Mouse (Mus musculus): Measurements from ENCODE around the gene Tgtp2.
"Not testable (repeated sequence)": the region's sequence is repeated elsewhere in the genome, so short reads cannot be mapped to it uniquely, and the experiment has no call there.

Gene Tgtp2

GRCm38 (mm10) chr11:49087830-49088616 is 24.0 kb upstream of the Tgtp2 start:
- in situ Hi-C loops (cut with MboI, MseI), result loop anchor here in 1 of 2 experiments (5.0 kb wide), 1 partner anchor 36 kb away; the partner anchor contains the start of gene 9930111J21Rik2

DNA sequence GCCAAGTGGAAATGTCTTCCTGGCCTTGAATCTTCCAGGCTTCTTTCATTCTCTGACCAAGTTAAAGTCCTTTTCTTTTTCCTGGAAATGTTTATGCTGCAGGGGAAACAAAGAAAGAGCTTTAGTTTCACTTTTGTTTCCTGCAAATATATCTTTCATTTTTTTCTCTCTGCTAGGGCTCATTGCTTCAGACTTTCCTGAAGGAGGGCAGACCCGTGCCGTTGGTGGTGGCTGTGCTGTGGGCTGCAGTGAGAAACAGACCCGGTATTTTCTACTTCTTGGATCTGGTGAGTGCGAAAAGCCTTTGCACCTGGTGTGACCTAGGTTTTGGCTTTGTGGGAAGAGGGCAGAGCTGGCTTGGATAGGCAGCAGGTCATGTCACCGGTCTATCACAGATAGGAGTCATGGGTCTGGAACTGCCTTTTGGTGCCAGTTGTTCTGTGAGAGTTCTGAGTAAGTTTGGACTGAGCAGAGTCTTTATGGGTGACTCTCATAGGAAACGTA is 22.9 kb upstream of the Tgtp2 start:
- in situ Hi-C loops (cut with MboI, MseI), result loop anchor here in 1 of 2 experiments (5.0 kb wide), 1 partner anchor 35 kb away; the partner anchor contains the start of gene 9930111J21Rik2

DNA sequence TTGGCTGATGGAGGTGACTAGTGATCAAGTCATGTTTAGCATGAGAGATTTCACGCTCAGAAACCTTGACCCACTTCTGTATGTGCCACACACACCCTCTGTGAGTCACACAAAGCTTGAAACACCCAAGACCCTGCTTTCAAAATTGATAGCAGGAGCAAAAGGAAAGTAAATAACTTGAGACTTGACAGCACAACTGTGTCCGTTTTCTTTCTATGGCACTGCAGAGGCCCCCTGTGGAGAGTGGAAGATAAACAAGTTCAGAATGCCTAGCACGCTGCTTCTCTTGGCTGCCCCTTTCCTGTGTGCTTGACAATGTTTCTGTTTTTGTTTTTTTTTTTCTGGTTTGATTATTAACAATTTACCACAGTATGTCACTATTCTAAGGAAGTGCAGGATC is 20.9 kb upstream of the Tgtp2 start:
- in situ Hi-C loops (cut with MboI, MseI), result loop anchor here in 1 of 2 experiments (5.0 kb wide), 1 partner anchor 33 kb away; the partner anchor contains the start of gene 9930111J21Rik2

DNA sequence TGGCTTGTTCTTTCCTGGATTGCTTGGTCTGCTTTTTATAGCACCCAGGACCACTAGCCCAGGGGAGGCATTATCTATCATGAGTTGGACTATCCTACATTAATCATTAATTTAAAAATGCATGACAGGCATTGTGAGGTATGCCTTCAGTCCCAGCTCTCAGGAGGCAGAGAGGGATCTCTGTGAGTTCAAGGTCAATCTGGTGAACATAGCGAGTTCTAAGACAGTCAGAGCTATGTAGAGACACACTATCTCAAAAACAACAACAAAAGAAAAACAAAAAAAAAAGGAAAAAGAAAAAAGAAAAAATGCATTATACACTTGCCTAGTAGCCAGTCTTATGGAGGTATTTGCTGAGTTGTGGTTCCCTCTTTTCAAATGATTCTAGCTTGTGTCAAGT is 20.4 kb upstream of the Tgtp2 start:
- in situ Hi-C loops (cut with MboI, MseI), result no loop called here

GRCm38 (mm10) chr11:49083808-49084207 is 19.8 kb upstream of the Tgtp2 start:
- in situ Hi-C loops (cut with MboI, MseI), result no loop called here

DNA sequence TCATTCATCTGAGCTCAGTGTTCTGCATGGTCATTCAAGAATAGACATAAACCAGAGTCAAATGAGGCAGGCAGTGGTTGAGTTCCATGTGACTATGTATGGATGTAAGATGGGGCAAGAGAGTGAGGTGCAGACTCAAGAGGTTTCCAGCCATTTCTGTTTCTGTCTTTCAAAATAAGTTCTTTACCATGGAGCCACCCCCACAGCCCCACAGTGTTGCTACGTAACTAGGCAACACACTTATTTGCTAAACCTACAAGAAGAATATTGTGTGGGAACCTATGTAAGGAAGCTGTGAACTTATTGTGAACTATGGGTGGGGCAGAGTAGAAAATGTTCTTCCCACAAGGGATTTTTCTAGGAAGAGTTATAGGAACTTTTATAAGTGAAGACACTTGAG is 19.1 kb upstream of the Tgtp2 start:
- in situ Hi-C loops (cut with MboI, MseI), result no loop called here

GRCm38 (mm10) chr11:49081886-49082285 is 17.9 kb upstream of the Tgtp2 start:
- in situ Hi-C loops (cut with MboI, MseI), result no loop called here

GRCm38 (mm10) chr11:49081356-49081755 is 17.4 kb upstream of the Tgtp2 start:
- in situ Hi-C loops (cut with MboI, MseI), result no loop called here

DNA sequence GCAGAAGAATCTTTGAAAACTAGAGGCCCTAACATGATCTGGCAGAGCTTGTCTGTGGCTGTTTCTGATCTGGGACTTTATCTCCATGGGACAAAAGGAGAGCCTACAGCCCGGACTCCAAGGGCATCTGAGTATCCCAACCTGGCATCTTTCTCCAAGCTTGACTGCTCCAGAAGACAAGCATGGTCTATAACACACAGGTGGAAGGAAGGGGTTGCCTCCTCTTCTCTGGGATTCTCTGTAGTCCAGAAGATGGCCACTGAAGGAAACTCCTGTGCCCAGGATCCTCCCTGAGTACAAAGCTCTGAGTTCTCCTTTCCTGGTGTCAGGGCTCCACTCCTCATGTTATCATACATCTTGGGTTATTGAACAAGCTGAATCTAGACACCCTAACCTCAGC is 16.6 kb upstream of the Tgtp2 start:
- in situ Hi-C loops (cut with MboI, MseI), result no loop called here

GRCm38 (mm10) chr11:49078719-49079118 is 14.7 kb upstream of the Tgtp2 start:
- in situ Hi-C loops (cut with MboI, MseI), result no loop called here

- in situ Hi-C loops (cut with MboI, MseI), result no loop called here
These were observed 13.0 kb upstream of the Tgtp2 start for GRCm38 (mm10) chr11:49077012-49077411.

GRCm38 (mm10) chr11:49076001-49076757 is 12.2 kb upstream of the Tgtp2 start, which contains the start of gene Ifi47:
Gene Ifi47 (plus strand): TSS chr11:49076587.
- in situ Hi-C loops (cut with MboI, MseI), result not testable (repeated sequence)

DNA sequence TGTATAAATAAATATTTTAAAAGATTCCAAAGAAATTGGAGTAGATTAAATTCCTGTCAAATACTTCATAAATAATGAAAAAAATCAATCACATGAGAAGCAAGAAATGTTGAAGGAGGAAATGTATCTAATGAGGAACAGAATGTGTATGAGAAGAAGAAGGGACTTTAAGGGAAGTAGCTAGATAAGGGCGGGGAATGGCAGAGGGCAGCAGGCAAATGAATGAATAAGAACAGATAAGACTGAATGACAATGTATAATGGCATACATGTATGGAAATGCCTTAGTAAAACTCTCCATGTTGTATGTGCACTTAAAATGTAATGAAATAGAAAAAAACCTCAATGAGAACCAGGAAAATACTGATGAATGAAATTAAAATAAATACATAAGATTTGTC is 4.4 kb upstream of the Tgtp2 start:
- in situ Hi-C loops (cut with MboI, MseI), result no loop called here

GRCm38 (mm10) chr11:49061865-49062264 is 2.1 kb downstream of the Tgtp2 start:
- in situ Hi-C loops (cut with MboI, MseI), result loop anchor here in 1 of 2 experiments (5.0 kb wide), 1 partner anchor 70 kb away; the partner anchor contains the start of genes Gm12185 and Tgtp1

DNA sequence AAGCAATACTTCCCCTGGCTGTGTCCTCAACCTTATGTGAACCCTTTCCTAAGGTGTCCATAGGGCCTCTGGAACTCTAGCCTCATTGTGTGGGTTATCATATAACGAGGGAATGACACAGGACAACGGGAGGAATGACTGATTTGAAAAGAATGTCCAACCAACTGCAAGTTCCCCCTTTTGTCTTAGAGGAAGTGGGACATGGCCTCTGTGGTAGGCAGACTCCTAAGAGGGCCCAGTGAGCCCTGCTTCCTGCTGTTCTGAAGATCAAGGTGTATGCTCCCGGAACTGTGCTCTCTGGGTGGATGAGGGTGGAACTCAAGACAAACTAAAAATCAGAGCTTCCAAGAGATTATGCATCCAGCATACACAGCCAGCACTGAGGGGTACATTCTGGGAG is 3.9 kb downstream of the Tgtp2 start:
- in situ Hi-C loops (cut with MboI, MseI), result loop anchor here in 1 of 2 experiments (5.0 kb wide), 1 partner anchor 68 kb away; the partner anchor contains the start of genes Gm12185 and Tgtp1

GRCm38 (mm10) chr11:49051894-49052293 is 12.1 kb downstream of the Tgtp2 start:
- in situ Hi-C loops (cut with MboI, MseI), result loop anchor here (5.0 kb wide), 2 partner anchors 35 to 75 kb away; partner anchors contain the start of genes 9930111J21Rik1 (in 1 of the 2) and Olfr56 (in 1 of the 2)

DNA sequence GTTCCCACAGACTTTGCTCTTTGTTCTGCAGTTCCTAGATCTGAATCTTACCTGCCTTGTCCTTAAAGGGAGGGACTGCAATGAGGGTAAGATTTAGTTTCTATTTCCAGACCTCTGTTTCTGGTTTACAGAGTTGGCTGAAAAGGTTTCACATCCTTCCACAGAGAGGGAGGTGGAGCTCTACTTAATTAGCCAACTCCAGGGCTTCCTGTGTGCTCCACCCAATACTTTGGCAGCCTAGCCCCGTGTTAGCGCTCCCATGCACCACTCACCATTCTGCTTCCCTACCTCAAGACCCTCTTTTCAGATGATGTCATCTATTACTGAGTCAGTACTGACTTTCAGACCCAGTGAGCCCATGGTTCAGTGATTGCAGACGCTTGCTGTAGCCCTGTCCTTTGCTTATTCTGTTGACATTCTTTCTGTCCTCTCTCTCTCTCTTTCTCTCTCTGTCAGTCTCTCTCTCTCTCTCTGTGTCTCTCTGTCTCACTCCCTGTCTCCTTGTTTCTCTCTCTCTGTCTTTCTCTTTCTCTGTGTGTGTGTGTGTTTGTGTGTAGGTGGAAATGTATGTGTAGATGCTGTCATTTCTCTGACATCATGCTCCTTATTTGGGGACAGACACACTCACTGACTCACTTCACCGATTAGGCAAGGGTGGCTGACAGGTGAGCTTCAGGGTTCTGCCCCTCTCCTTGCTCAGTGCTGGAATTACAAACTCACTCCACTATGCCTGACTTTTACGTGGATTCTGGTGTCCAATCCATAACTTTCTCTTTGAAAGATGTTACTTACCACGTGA is 12.7 kb downstream of the Tgtp2 start, which contains the start of gene 9930111J21Rik2:
9930111J21Rik2 (minus strand) TSS at position 150 of the 799 bp plus-strand sequence.
- in situ Hi-C loops (cut with MboI, MseI), result loop anchor here (5.0 kb wide), 2 partner anchors 36 to 74 kb away; partner anchors contain the start of genes 9930111J21Rik1 (in 1 of the 2) and Olfr56 (in 1 of the 2)

- in situ Hi-C loops (cut with MboI, MseI), result loop anchor here (5.0 kb wide), 2 partner anchors 37 to 73 kb away; partner anchors contain the start of genes 9930111J21Rik1 (in 1 of the 2) and Olfr56 (in 1 of the 2)
These were observed 13.9 kb downstream of the Tgtp2 start for GRCm38 (mm10) chr11:49050064-49050463.

GRCm38 (mm10) chr11:49012074-49012473 is 51.9 kb downstream of the Tgtp2 start:
- in situ Hi-C loops (cut with MboI, MseI), result loop anchor here (5.0 to 10.0 kb wide), 2 partner anchors 70 to 87 kb away; no protein-coding TSS in a partner anchor
